Mouse (Mus musculus) olfactory bulb, adult 2 months (tissue): Measurements from ENCODE around the gene Nos1.

Experiments used
- CTCF ChIP-seq: fragments of 200-500 bp; IDR thresholded peaks from 2 replicates; pipeline ENCODE4 v1.5.1; 2012; ENCODE audit warnings: low read depth, mild to moderate bottlenecking, low read length, moderate library complexity; ENCODE audit not compliant: insufficient read depth
- POLR2A ChIP-seq: fragments of 200-500 bp; IDR thresholded peaks from 2 replicates; pipeline ENCODE4 v1.6.1; 2012; ENCODE audit warnings: mild to moderate bottlenecking, low read depth, low read length, moderate library complexity; ENCODE audit not compliant: insufficient read depth

DNA sequence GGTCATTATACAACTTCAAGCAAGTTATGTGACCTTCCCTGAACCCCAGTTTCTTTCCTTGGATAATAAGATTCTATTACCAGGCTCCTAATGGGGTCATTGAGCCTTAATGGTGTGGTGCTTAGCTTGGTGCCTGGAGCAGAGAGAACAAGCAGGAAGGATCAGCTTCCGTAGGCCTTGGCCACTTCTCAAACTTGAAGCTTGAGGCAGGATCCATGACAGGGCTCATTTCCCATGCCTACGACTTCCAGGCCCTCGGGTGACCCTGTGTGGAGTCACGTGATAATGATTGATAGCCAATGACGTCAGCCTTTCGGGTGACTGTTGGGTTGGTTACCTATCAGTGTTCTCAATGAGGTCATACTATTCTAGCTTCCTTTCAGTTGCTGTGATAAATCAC, 46.5 kb downstream of the Nos1 start:
- TF ChIP-seq CTCF (no peak), POLR2A (no peak)
